Comparison of ENCODE assay signal across 8 mouse cellular contexts in the genomic region with DNA sequence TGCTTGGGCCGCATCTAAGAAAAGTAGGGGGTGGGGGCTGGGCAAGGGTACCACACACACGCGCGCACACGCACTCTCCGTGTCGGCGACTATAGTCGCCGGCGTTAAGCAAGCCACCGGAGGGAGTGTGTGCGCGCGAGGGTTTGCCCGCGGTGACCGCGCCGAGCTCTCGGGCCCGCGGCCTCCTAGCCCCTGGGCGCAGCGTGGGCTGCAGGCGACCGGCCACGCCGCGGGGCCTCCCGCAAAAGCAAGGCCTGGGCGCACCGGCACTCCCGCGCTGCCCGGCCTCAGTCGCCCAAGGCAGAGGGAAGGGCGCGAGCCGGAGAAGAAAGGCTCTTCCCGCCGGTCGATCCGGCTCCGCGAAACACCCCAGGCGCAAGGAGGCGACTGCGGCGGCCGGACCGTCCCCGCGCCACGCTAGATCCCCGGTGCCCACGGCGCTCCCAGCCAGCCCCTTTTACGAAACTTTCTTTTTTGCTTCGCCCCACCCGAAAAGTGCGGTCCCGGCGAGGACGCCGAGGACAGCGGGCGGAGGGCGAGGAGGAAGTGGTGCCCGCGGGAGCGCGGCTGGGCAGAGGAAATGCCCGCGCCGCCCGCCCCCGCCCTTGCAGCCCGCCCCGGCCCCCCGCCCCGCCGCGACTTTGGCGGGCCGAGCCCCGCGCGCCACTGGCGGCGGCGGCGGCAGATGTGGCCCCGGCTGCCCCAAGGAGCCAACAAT. TPM values are rescaled to one million over a fixed set of nuclear protein-coding genes. Genes with fewer than 3 reads are reported as not detected.
DNase-seq lines count a peak whose midpoint lies in the region; ATAC-seq and TF ChIP-seq lines count a peak whose summit lies in the region.

No protein-coding gene starts in this region.

- H3K9ac ChIP-seq in embryonic facial prominence, embryonic 12.5 days, result peak overlapping the region; percentile 99
- peak overlapping the region; percentile 98 for H3K9ac ChIP-seq in heart, embryonic 15.5 days

- TF ChIP-seq CTCF in gastrocnemius, adult 2 months (IDR thresholded peaks at IDR 0.05), result no peak; the same call in 1 of the 2 replicates

- intact Hi-C loops in gastrocnemius, adult 2 months (cut with DNase I), result loop anchor here (2.0 to 5.0 kb wide), 2 partner anchors 63 to 515 kb away; partner anchors contain the start of gene Edrf1

- peak overlapping the region; percentile 89 for H3K4me2 ChIP-seq in embryonic facial prominence, embryonic 12.5 days (replicated peaks)
- peak overlapping the region; percentile 95 for H3K4me2 ChIP-seq in heart, embryonic 15.5 days

- ATAC-seq in embryonic facial prominence, embryonic 12.5 days (ENCODE audit: insufficient number of reproducible peaks, insufficient read depth, low FRiP score, low TSS enrichment), result no peak
- ATAC-seq in heart, embryonic 15.5 days (replicated peaks; ENCODE audit: insufficient number of reproducible peaks, insufficient read depth, low FRiP score, low read depth), result 0 out of 2 replicates have a peak, but pooled peaks have one; percentile 16

- H3K27ac ChIP-seq in gastrocnemius, adult 2 months, result peak overlapping the region; percentile 93
- H3K27ac ChIP-seq in embryonic facial prominence, embryonic 12.5 days, result peak overlapping the region; percentile 99
- H3K27ac ChIP-seq in heart, embryonic 15.5 days, result peak overlapping the region; percentile 98
- H3K27ac ChIP-seq in limb, embryonic 10.5 days, result peak overlapping the region; percentile 100

- WGBS in embryonic facial prominence, embryonic 12.5 days, result under 1% methylated on average over 94 of the region's 94 CpGs
- WGBS in heart, embryonic 15.5 days, result under 1% methylated on average over 94 of the region's 94 CpGs
- WGBS in limb, embryonic 10.5 days, result under 1% methylated on average over 84 of the region's 94 CpGs

- peak; percentile 75 for DNase-seq in gastrocnemius, adult 2 months
- no peak for DNase-seq in gastrocnemius, adult 18-20 months (ENCODE audit: low spot score)
- DNase-seq in adrenal gland, adult (ENCODE audit: inconsistent age in 2 of 2, low spot score in 1 of 2), result peak; percentile 66 to 88
- peak; percentile 78 for DNase-seq in limb, embryonic 10.5 days (ENCODE audit: low spot score)
- DNase-seq in mesoderm, embryonic 11.5 days (ENCODE audit: low read depth, low spot score), result peak; percentile 48
- DNase-seq in c-Kit-positive CD71-positive TER-119-positive erythroid progenitor cells, embryonic 14.5 days (ENCODE audit: low spot score), result no peak

- no peaks in the 10 kb centered on the region for H3K36me3 ChIP-seq in embryonic facial prominence, embryonic 12.5 days
- no peaks in the 10 kb centered on the region for H3K36me3 ChIP-seq in heart, embryonic 15.5 days
- no peaks in the 10 kb centered on the region for H3K36me3 ChIP-seq in limb, embryonic 10.5 days

- H3K27me3 ChIP-seq in embryonic facial prominence, embryonic 12.5 days, result 0 out of 2 replicates have a peak, but pooled peaks cover 3% of the 10 kb centered on the region
- no peaks in the 10 kb centered on the region for H3K27me3 ChIP-seq in heart, embryonic 15.5 days
- peaks cover 7% of the 10 kb centered on the region; the same call in 1 of the 2 replicates for H3K27me3 ChIP-seq in limb, embryonic 10.5 days (ENCODE audit: low read depth, poor library complexity, severe bottlenecking)

- peaks cover 42% of the 10 kb centered on the region for H3K4me1 ChIP-seq in embryonic facial prominence, embryonic 12.5 days
- H3K4me1 ChIP-seq in heart, embryonic 15.5 days (replicated peaks), result peaks cover 44% of the 10 kb centered on the region
- H3K4me1 ChIP-seq in limb, embryonic 10.5 days, result peaks cover 57% of the 10 kb centered on the region

- H3K9me3 ChIP-seq in embryonic facial prominence, embryonic 12.5 days, result no peaks in the 10 kb centered on the region
- no peaks in the 10 kb centered on the region for H3K9me3 ChIP-seq in heart, embryonic 15.5 days (replicated peaks)
- no peaks in the 10 kb centered on the region for H3K9me3 ChIP-seq in limb, embryonic 10.5 days (replicated peaks)

- peak overlapping the region; percentile 74 for H3K4me3 ChIP-seq in gastrocnemius, adult 2 months
- peak overlapping the region; percentile 86 for H3K4me3 ChIP-seq in embryonic facial prominence, embryonic 12.5 days
- H3K4me3 ChIP-seq in heart, embryonic 15.5 days, result peak overlapping the region; percentile 96
- H3K4me3 ChIP-seq in limb, embryonic 10.5 days, result peak overlapping the region; percentile 99

RNA-seq across cellular contexts. Expression of gene Fgfr2, which starts 1.3 kb away (rescaled TPM):
- under 1 TPM; 0.15 to 0.33 TPM for total RNA-seq in gastrocnemius, adult 2 months (2021)
- under 1 TPM; 0.43 to 0.88 TPM for total RNA-seq in gastrocnemius, adult 18-20 months (2021)
- polyA plus RNA-seq in embryonic facial prominence, embryonic 12.5 days (2016; fragmentation: Nextera tagmentation; extraction: Ambion mirVana), result 121 and 122 TPM in 2 replicates
- 17.2 and 32.2 TPM in 2 replicates for polyA plus RNA-seq in heart, embryonic 15.5 days (2015; fragmentation: Nextera tagmentation; extraction: Ambion mirVana)
- polyA plus RNA-seq in limb, embryonic 10.5 days (2016; fragmentation: Nextera tagmentation; extraction: Ambion mirVana), result 47.7 and 64.4 TPM in 2 replicates

RNA-seq across cellular contexts. Expression of gene Ctbp2, which starts 2.3 kb away (rescaled TPM):
- 10 to 100 TPM; 18.7 to 23.0 TPM for total RNA-seq in gastrocnemius, adult 2 months (2021)
- total RNA-seq in gastrocnemius, adult 18-20 months (2021), result 10 to 100 TPM; 17.7 to 21.8 TPM
- polyA plus RNA-seq in embryonic facial prominence, embryonic 12.5 days (2016; fragmentation: Nextera tagmentation; extraction: Ambion mirVana), result 101 and 114 TPM in 2 replicates
- 40.8 and 48.8 TPM in 2 replicates for polyA plus RNA-seq in heart, embryonic 15.5 days (2015; fragmentation: Nextera tagmentation; extraction: Ambion mirVana)
- polyA plus RNA-seq in limb, embryonic 10.5 days (2016; fragmentation: Nextera tagmentation; extraction: Ambion mirVana), result 145 TPM in 2 replicates

Comparison
In these comparisons a context has a peak if more than half of its experiments do, and no peak if none do; other contexts are left out.
1. DNase-seq: peak in gastrocnemius, adult 2 months (single experiment), adrenal gland, adult (2 of 2), limb, embryonic 10.5 days (single experiment) and mesoderm, embryonic 11.5 days (single experiment); none in gastrocnemius, adult 18-20 months (single experiment) and c-Kit-positive CD71-positive TER-119-positive erythroid progenitor cells, embryonic 14.5 days (single experiment).
2. Peak in every context shown above with its lines, with median percentiles within 50 percentile points of each other: H3K27ac ChIP-seq and H3K4me3 ChIP-seq.